Mouse (Mus musculus) small intestine, adult 2 months (tissue): Measurements from ENCODE around the gene Lrrn3.

ENCODE experiments used
- CTCF ChIP-seq: fragments of 200-500 bp; IDR thresholded peaks from 2 replicates; pipeline ENCODE4 v1.5.1; 2012; ENCODE audit warnings: low read depth, mild to moderate bottlenecking, control low read depth, inconsistent platforms, low read length, moderate library complexity, mixed read lengths; ENCODE audit not compliant: insufficient replicate concordance, insufficient read length; ENCODE audit errors: extremely low read depth
- POLR2A ChIP-seq: fragments of 200-500 bp; IDR thresholded peaks from 2 replicates; pipeline ENCODE4 v1.6.1; 2012; ENCODE audit warnings: low read depth, mild to moderate bottlenecking, control low read depth, inconsistent platforms, low read length, moderate library complexity

DNA sequence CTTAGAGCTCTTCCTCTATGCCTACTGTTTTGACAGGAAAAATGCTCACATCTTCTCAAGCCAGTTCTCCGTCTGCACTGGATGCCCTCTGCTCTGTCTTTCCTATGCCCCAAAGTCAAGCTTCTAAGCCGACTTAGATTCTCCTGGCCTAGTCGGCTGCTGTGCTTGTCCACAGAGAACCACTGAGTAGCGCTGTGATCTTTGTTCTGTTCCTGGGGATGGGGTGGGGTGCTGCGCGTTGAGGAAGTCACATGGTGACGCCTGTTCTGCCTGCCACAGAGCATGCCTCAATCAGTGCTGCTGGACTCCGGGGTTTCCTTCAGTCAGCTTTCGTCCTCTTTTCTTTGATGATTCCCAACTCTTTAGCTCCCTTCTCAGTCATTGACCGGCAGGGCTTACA lies 8.4 kb upstream of the Lrrn3 start:
- no peak for TF ChIP-seq POLR2A
- no peak for TF ChIP-seq CTCF
